Comparison of ENCODE assay signal across 1 mouse cellular context in the genomic region with DNA sequence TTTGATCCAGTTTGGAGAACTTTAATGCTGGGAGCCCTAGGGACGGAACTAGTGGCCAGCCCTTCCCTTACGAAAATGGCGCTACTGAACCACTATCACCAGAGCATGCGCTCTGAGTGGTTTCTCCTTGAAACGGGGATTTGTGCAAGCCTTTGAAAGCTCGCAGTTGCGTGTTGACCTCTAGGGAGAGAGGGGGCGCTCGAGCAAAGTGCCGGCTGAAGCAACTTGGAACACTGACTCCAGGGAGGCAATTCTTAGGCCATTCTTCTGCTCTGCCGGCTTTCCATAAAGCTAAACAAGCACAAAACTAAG.
TF ChIP-seq lines count a peak whose summit lies in the region.

No protein-coding gene starts in this region.

TF ChIP-seq in CH12.LX, 34 proteins besides CTCF, POLR2A, EP300 and RAD21 (continued from another document):
- TF ChIP-seq UBTF (IDR thresholded peaks at IDR 0.05; ENCODE audit: low read depth, low read length) (no peak), CHD2 (IDR thresholded peaks at IDR 0.05; ENCODE audit: low read length) (no peak), GABPA (IDR thresholded peaks at IDR 0.05; ENCODE audit: insufficient replicate concordance, low read depth, low read length) (no peak)
